Mouse (Mus musculus): ENCODE measurements around the gene Dhx8.

GRCm38 (mm10) chr11:101714012-101714411, 18.7 kb upstream of the Dhx8 start:
- TF ChIP-seq CTCF (IDR thresholded peaks at IDR 0.05; ENCODE audit: low read depth) = no peak
- no peak for TF ChIP-seq EP300 (IDR thresholded peaks at IDR 0.05; ENCODE audit: low read depth)
